In the genomic region with DNA sequence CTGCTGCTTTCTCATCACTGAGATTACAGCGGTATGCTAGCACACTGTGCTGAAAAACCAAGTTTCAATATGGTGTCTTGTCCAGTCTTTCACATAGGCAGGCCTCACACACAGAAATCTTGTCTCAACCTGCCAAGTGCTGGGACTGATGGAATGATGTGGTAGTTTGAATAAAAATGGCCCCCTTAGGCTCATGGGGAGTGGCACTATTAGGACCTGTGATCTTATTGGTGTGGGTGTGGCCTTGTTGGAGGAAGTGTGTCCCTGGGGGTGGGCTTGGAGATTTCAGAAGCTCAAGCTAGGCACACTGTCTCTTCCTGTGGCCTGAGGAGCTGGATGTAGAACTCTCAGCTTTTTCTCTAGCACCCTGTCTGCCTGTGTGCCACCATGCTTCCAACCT, we compare ENCODE assay signal across 22 mouse cellular contexts. TPM values are rescaled to one million over a fixed set of nuclear protein-coding genes. Genes with fewer than 3 reads are reported as not detected.
DNase-seq lines count a peak whose midpoint lies in the region; ATAC-seq lines count a peak whose summit lies in the region.
"Had no signal": no experiment of that assay in that cellular context is flagged by ENCODE, and none has a peak within 500 bp of the region (broad histone marks: within the 10 kb centered on the region; RNA-seq: fewer than 3 reads in every experiment).

No protein-coding gene starts in this region.

- DNase-seq in hindbrain, embryonic 14.5 days (ENCODE audit: low spot score): peak; percentile 17
- DNase-seq in ES-CJ7 (ENCODE audit: low read depth, low spot score): peak; percentile 58
- peak; percentile 86 for DNase-seq in R1 (ENCODE audit: low read depth, low spot score)
- DNase-seq in ZHBTc4 (ENCODE audit: low read depth, low spot score): peak; percentile 67
- DNase-seq in adrenal gland, postnatal 25 days: no peak
- no peak for DNase-seq in natural killer cell, adult 2 months (ENCODE audit: low spot score in 2 of 2)
- DNase-seq: adrenal gland, adult 2 months; adrenal gland, postnatal 10 days; adrenal gland, postnatal 36 days; cerebellum, adult 11-12 months; cerebellum, adult 2 months; cerebellum, adult 9-10 months; cerebellum, postnatal 10 days; cerebellum, postnatal 25 days had no signal

- H3K4me2 ChIP-seq in hindbrain, embryonic 14.5 days (replicated peaks): no peak overlapping the region
- no peak overlapping the region for H3K4me2 ChIP-seq in hindbrain, embryonic 12.5 days (replicated peaks)
- H3K4me2 ChIP-seq in forebrain, embryonic 13.5 days: no peak overlapping the region
- H3K4me2 ChIP-seq: embryonic facial prominence, embryonic 12.5 days had no signal

- no peaks in the 10 kb centered on the region for H3K4me1 ChIP-seq in hindbrain, embryonic 14.5 days (replicated peaks; ENCODE audit: control insufficient read depth, insufficient read depth, low read length)
- H3K4me1 ChIP-seq in hindbrain, embryonic 12.5 days: no peaks in the 10 kb centered on the region
- no peaks in the 10 kb centered on the region for H3K4me1 ChIP-seq in forebrain, embryonic 13.5 days
- H3K4me1 ChIP-seq: embryonic facial prominence, embryonic 10.5 days; embryonic facial prominence, embryonic 12.5 days had no signal

- H3K27me3 ChIP-seq in hindbrain, embryonic 14.5 days (ENCODE audit: control insufficient read depth, insufficient read depth, low read length): no peaks in the 10 kb centered on the region
- no peaks in the 10 kb centered on the region for H3K27me3 ChIP-seq in hindbrain, embryonic 12.5 days
- no peaks in the 10 kb centered on the region for H3K27me3 ChIP-seq in forebrain, embryonic 13.5 days
- H3K27me3 ChIP-seq: embryonic facial prominence, embryonic 12.5 days; Patski had no signal

- H3K4me3 ChIP-seq in hindbrain, embryonic 14.5 days (replicated peaks; ENCODE audit: low read length): no peak overlapping the region
- no peak overlapping the region for H3K4me3 ChIP-seq in hindbrain, embryonic 12.5 days
- H3K4me3 ChIP-seq in forebrain, embryonic 13.5 days: no peak overlapping the region
- H3K4me3 ChIP-seq: embryonic facial prominence, embryonic 10.5 days; embryonic facial prominence, embryonic 12.5 days had no signal

- H3K9me3 ChIP-seq in hindbrain, embryonic 14.5 days (ENCODE audit: control insufficient read depth, low read length): no peaks in the 10 kb centered on the region
- no peaks in the 10 kb centered on the region for H3K9me3 ChIP-seq in hindbrain, embryonic 12.5 days (replicated peaks)
- no peaks in the 10 kb centered on the region for H3K9me3 ChIP-seq in forebrain, embryonic 13.5 days (replicated peaks)
- H3K9me3 ChIP-seq: embryonic facial prominence, embryonic 10.5 days; embryonic facial prominence, embryonic 12.5 days; G1E had no signal

- peaks cover 12% of the 10 kb centered on the region; the same call in 1 of the 2 replicates for H3K36me3 ChIP-seq in hindbrain, embryonic 14.5 days (replicated peaks; ENCODE audit: control insufficient read depth, insufficient read depth)
- no peaks in the 10 kb centered on the region for H3K36me3 ChIP-seq in hindbrain, embryonic 12.5 days
- H3K36me3 ChIP-seq in forebrain, embryonic 13.5 days (ENCODE audit: poor library complexity, severe bottlenecking): no peaks in the 10 kb centered on the region
- H3K36me3 ChIP-seq: embryonic facial prominence, embryonic 10.5 days; embryonic facial prominence, embryonic 12.5 days; G1E had no signal

- no peak overlapping the region for H3K9ac ChIP-seq in hindbrain, embryonic 14.5 days
- no peak overlapping the region for H3K9ac ChIP-seq in hindbrain, embryonic 12.5 days
- H3K9ac ChIP-seq in forebrain, embryonic 13.5 days: no peak overlapping the region
- H3K9ac ChIP-seq: embryonic facial prominence, embryonic 12.5 days had no signal

- H3K27ac ChIP-seq in hindbrain, embryonic 14.5 days: no peak overlapping the region
- H3K27ac ChIP-seq in hindbrain, embryonic 12.5 days: no peak overlapping the region
- H3K27ac ChIP-seq in forebrain, embryonic 13.5 days: no peak overlapping the region
- H3K27ac ChIP-seq: embryonic facial prominence, embryonic 10.5 days; embryonic facial prominence, embryonic 12.5 days had no signal

- WGBS in hindbrain, embryonic 14.5 days: 84% methylated on average over 1 of the region's 1 CpGs
- 96% methylated on average over 1 of the region's 1 CpGs for WGBS in hindbrain, embryonic 12.5 days
- WGBS in forebrain, embryonic 13.5 days: 94% methylated on average over 1 of the region's 1 CpGs

- no peak for ATAC-seq in hindbrain, embryonic 14.5 days (ENCODE audit: low FRiP score)
- no peak for ATAC-seq in hindbrain, embryonic 12.5 days (ENCODE audit: low FRiP score)
- ATAC-seq in forebrain, embryonic 13.5 days: no peak
- ATAC-seq: forebrain, embryonic 14.5 days; forebrain, embryonic 16.5 days; Patski had no signal

RNA-seq across cellular contexts. Expression of a gene that starts 11.0 kb away (rescaled TPM):
- 30.8 and 32.2 TPM in 2 replicates for polyA plus RNA-seq in hindbrain, embryonic 14.5 days (2014; fragmentation: Nextera tagmentation; extraction: Ambion mirVana)
- 32.9 and 34.7 TPM in 2 replicates for polyA plus RNA-seq in hindbrain, embryonic 12.5 days (2016; fragmentation: Nextera tagmentation; extraction: Ambion mirVana)
- 34.8 and 40.2 TPM in 2 replicates for polyA plus RNA-seq in forebrain, embryonic 13.5 days (2015; fragmentation: Nextera tagmentation; extraction: Ambion mirVana)
- 13.1 and 15.9 TPM in 2 replicates for total RNA-seq in adrenal gland, postnatal 25 days (2021)

RNA-seq across cellular contexts. Expression of a gene that starts 11.0 kb away (rescaled TPM):
- 8.0 and 11.3 TPM in 2 replicates for polyA plus RNA-seq in hindbrain, embryonic 14.5 days (2014; fragmentation: Nextera tagmentation; extraction: Ambion mirVana)
- 1.7 and 2.1 TPM in 2 replicates for polyA plus RNA-seq in hindbrain, embryonic 12.5 days (2016; fragmentation: Nextera tagmentation; extraction: Ambion mirVana)
- polyA plus RNA-seq in forebrain, embryonic 13.5 days (2015; fragmentation: Nextera tagmentation; extraction: Ambion mirVana): 1.4 and 1.8 TPM in 2 replicates
- total RNA-seq in adrenal gland, postnatal 25 days (2021): 1.5 and 2.1 TPM in 2 replicates
- total RNA-seq: G1E had no signal
- polyA plus RNA-seq: G1E had no signal

RNA-seq across cellular contexts. Expression of a gene that starts 57.9 kb away (rescaled TPM):
- polyA plus RNA-seq in hindbrain, embryonic 14.5 days (2014; fragmentation: Nextera tagmentation; extraction: Ambion mirVana): 13.9 and 15.5 TPM in 2 replicates
- 10.5 and 14.3 TPM in 2 replicates for polyA plus RNA-seq in hindbrain, embryonic 12.5 days (2016; fragmentation: Nextera tagmentation; extraction: Ambion mirVana)
- polyA plus RNA-seq in forebrain, embryonic 13.5 days (2015; fragmentation: Nextera tagmentation; extraction: Ambion mirVana): 9.6 and 10.2 TPM in 2 replicates
- 66.4 and 69.9 TPM in 2 replicates for total RNA-seq in adrenal gland, postnatal 25 days (2021)

Comparison
In these comparisons a context has a peak if more than half of its experiments do, and no peak if none do; other contexts are left out.
1. DNase-seq: peak in hindbrain, embryonic 14.5 days (single experiment), ES-CJ7 (single experiment), R1 (single experiment) and ZHBTc4 (single experiment); none in adrenal gland, postnatal 25 days (single experiment) and natural killer cell, adult 2 months (0 of 2).